8 mouse cellular contexts compared by ENCODE assay signal in the genomic region with DNA sequence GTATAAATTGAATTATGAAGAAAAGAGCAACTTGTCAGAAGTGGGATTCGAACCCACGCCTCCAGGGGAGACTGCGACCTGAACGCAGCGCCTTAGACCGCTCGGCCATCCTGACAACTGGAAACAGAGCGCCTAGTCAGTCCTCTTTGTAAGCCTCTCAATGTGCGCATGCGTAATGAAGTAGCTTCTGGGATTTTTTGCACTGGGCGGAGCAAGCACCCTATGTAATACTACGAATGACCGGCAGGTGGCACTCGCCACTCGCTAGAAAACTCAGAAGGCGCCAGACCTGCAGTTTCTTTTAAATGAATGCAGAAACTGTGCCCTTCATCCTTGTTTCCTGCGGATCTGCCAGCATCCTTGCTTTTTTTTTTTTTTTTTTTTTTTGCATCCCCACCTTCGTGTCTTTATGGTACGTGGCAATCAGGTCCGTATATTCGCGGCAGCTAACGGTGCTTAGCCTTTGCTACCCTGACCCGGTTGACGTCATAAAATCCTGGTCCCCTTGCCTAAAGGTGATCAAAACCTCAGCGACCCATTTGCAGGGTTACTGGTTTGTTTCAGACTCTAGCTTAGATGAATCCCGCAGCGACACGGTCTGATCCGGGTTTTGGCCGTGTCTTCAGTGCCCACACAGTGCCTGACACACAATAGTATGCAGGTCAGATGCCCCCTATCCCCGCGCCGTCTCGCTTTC. TPM values are rescaled to one million over a fixed set of nuclear protein-coding genes. Genes with fewer than 3 reads are reported as not detected.
DNase-seq lines count a peak whose midpoint lies in the region; ATAC-seq lines count a peak whose summit lies in the region.

No protein-coding gene starts in this region.

- peak overlapping the region; percentile 62 for H3K9ac ChIP-seq in hindbrain, embryonic 16.5 days (ENCODE audit: low read depth, low read length)

- no peaks in the 10 kb centered on the region for H3K27me3 ChIP-seq in hindbrain, embryonic 16.5 days (replicated peaks; ENCODE audit: control insufficient read depth, insufficient read depth, low read length)

- no peaks in the 10 kb centered on the region for H3K79me2 ChIP-seq in macrophage (ENCODE audit: inconsistent target)

- peak overlapping the region; percentile 67 for H3K27ac ChIP-seq in hindbrain, embryonic 16.5 days (ENCODE audit: low read depth, low read length)
- H3K27ac ChIP-seq in macrophage, result no peak overlapping the region

- ATAC-seq in hindbrain, embryonic 16.5 days, result peak; percentile 92

- DNase-seq in T-cell, adult 2 months (ENCODE audit: low spot score), result peak; percentile 95
- DNase-seq in cerebellum, postnatal 36 days, result peak; percentile 98 to 100
- DNase-seq in frontal cortex, postnatal 36 days (ENCODE audit: low spot score in 2 of 2), result peak; percentile 100
- DNase-seq in left cerebral cortex, adult 18-20 months (ENCODE audit: low spot score in 2 of 2), result peak; percentile 98 to 100
- DNase-seq in right cerebral cortex, adult 18-20 months, result peak; percentile 96
- DNase-seq in urinary bladder, postnatal 10 days (ENCODE audit: low spot score), result peak; percentile 94

- H3K9me3 ChIP-seq in hindbrain, embryonic 16.5 days (ENCODE audit: control insufficient read depth, low read length), result no peaks in the 10 kb centered on the region

- no peaks in the 10 kb centered on the region for H3K36me3 ChIP-seq in hindbrain, embryonic 16.5 days (ENCODE audit: control insufficient read depth, insufficient read depth, low read length)
- no peaks in the 10 kb centered on the region for H3K36me3 ChIP-seq in macrophage (ENCODE audit: inconsistent target)

- H3K4me2 ChIP-seq in hindbrain, embryonic 16.5 days (ENCODE audit: low read length), result peak overlapping the region; percentile 62

- no peaks in the 10 kb centered on the region; the same call in 1 of the 2 replicates for H3K4me1 ChIP-seq in hindbrain, embryonic 16.5 days (ENCODE audit: control insufficient read depth, insufficient read depth, low read depth, low read length)

- peak overlapping the region; percentile 50 for H3K4me3 ChIP-seq in hindbrain, embryonic 16.5 days (ENCODE audit: low read length)
- peak overlapping the region; percentile 65 for H3K4me3 ChIP-seq in macrophage (ENCODE audit: inconsistent target)

- WGBS in hindbrain, embryonic 16.5 days, result under 1% methylated on average over 35 of the region's 35 CpGs
- 2% methylated on average over 35 of the region's 35 CpGs for WGBS in macrophage (ENCODE audit: missing documents)

RNA-seq across cellular contexts. Expression of gene Pllp, which starts 8.0 kb away (rescaled TPM):
- polyA plus RNA-seq in hindbrain, embryonic 16.5 days (2015; fragmentation: Nextera tagmentation; extraction: Ambion mirVana), result 3.5 and 8.1 TPM in 2 replicates
- total RNA-seq in left cerebral cortex, adult 18-20 months (2021), result 10 to 100 TPM; 26.7 to 31.3 TPM
- not detected for total RNA-seq in macrophage (2018; cell fraction: chromatin; rRNA removed)
- not detected for total RNA-seq in macrophage (2018; cell fraction: cytosol; rRNA removed)
- total RNA-seq in macrophage (2018; cell fraction: nucleus; rRNA removed), result not detected
- not detected in 3 replicates for polyA plus RNA-seq in macrophage (2018)

RNA-seq across cellular contexts. Expression of gene Arl2bp, which starts 37.7 kb away (rescaled TPM):
- polyA plus RNA-seq in hindbrain, embryonic 16.5 days (2015; fragmentation: Nextera tagmentation; extraction: Ambion mirVana), result 179 and 191 TPM in 2 replicates
- total RNA-seq in left cerebral cortex, adult 18-20 months (2021), result 100 to 1,000 TPM; 135 to 140 TPM
- 10 to 100 TPM in 25 of 26 experiments, 1 to 10 TPM in 1; 7.9 to 35.6 (median 26.9) TPM for total RNA-seq in macrophage (2018; cell fraction: chromatin; rRNA removed)
- 10 to 100 TPM; 14.6 to 42.8 (median 26.7) TPM for total RNA-seq in macrophage (2018; cell fraction: cytosol; rRNA removed)
- total RNA-seq in macrophage (2018; cell fraction: nucleus; rRNA removed), result 10 to 100 TPM; 12.4 to 41.6 (median 22.4) TPM
- polyA plus RNA-seq in macrophage (2018), result 25.2 to 117 TPM (median 41.6 TPM) in 3 replicates

RNA-seq across cellular contexts. Expression of gene Ccl22, which starts 41.3 kb away (rescaled TPM):
- not detected in 2 replicates for polyA plus RNA-seq in hindbrain, embryonic 16.5 days (2015; fragmentation: Nextera tagmentation; extraction: Ambion mirVana)
- not detected for total RNA-seq in left cerebral cortex, adult 18-20 months (2021)
- total RNA-seq in macrophage (2018; cell fraction: chromatin; rRNA removed), result 1 to 10 TPM in 9 of 26 experiments, under 1 TPM in 8, not detected in 9; 0.33 to 7.8 (median 1.4) TPM
- total RNA-seq in macrophage (2018; cell fraction: cytosol; rRNA removed), result 10 to 100 TPM in 6 of 26 experiments, 1 to 10 TPM in 20; 1.5 to 50.8 (median 6.4) TPM
- total RNA-seq in macrophage (2018; cell fraction: nucleus; rRNA removed), result 10 to 100 TPM in 6 of 26 experiments, 1 to 10 TPM in 13, under 1 TPM in 7; 0.51 to 21.6 (median 3.7) TPM
- polyA plus RNA-seq in macrophage (2018), result 0.78 to 3.7 TPM (median 0.89 TPM) in 3 replicates
